Mouse (Mus musculus) limb, embryonic 13.5 days (tissue): Measurements from ENCODE around the gene Tnr. TPM values are rescaled to one million over a fixed set of nuclear protein-coding genes. Genes with fewer than 3 reads are reported as not detected.
A peak's percentile ranks its signal among the peaks of the same experiment; 100 is the strongest.

ENCODE experiments used
- ATAC-seq: fragments of 200-750 bp; cut with Nextera tagmentation; 2 replicates; pipeline ENCODE4 v1.8.0; 2017; ENCODE audit warnings: low read depth, moderate number of reproducible peaks, moderate TSS enrichment; ENCODE audit not compliant: low FRiP score
- H3K27ac ChIP-seq: fragments of 300-500 bp; sonication (generic); 2 replicates; pipeline ENCODE4 v1.5.1; 2015; ENCODE audit warnings: inconsistent platforms, mild to moderate bottlenecking, moderate library complexity
- H3K27me3 ChIP-seq: fragments of 300-500 bp; sonication (generic); 2 replicates; pipeline ENCODE4 v1.6.1; 2015; ENCODE audit warnings: mild to moderate bottlenecking, inconsistent platforms
- H3K36me3 ChIP-seq: fragments of 300-500 bp; sonication (generic); 2 replicates; pipeline ENCODE4 v1.6.1; 2015; ENCODE audit warnings: inconsistent platforms, mild to moderate bottlenecking, moderate library complexity
- H3K4me1 ChIP-seq: fragments of 300-500 bp; sonication (generic); 2 replicates; pipeline ENCODE4 v1.6.1; 2015; ENCODE audit warnings: inconsistent platforms
- H3K4me2 ChIP-seq: fragments of 300-500 bp; sonication (generic); replicated peaks from 2 replicates; pipeline ENCODE4 v1.6.1; 2015; ENCODE audit warnings: inconsistent platforms, mild to moderate bottlenecking, moderate library complexity
- H3K4me3 ChIP-seq: fragments of 300-500 bp; sonication (generic); 2 replicates; pipeline ENCODE4 v1.5.1; 2015; ENCODE audit warnings: moderate library complexity, mild to moderate bottlenecking, inconsistent platforms
- H3K9ac ChIP-seq: fragments of 300-500 bp; sonication (generic); 2 replicates; pipeline ENCODE4 v1.6.1; 2015; ENCODE audit warnings: mild to moderate bottlenecking, inconsistent platforms
- H3K9me3 ChIP-seq: fragments of 300-500 bp; sonication (generic); 2 replicates; pipeline ENCODE4 v1.6.1; 2016; ENCODE audit warnings: inconsistent platforms
- WGBS: fragments of 180-500 bp; shearing (Covaris S2); methylation state at CpG from one replicate; pipeline ENCODE4 v1.1.7; 2015; 5-methylcytosine and 5-hydroxymethylcytosine counted together
- polyA plus RNA-seq: library from polyadenylated mRNA; unstranded; fragments of >200 nt; fragmentation: Nextera tagmentation; extraction: Ambion mirVana; gene quantifications from 2 replicates; pipeline ENCODE4 v1.2.1, GENCODE M21; 2015

Gene Tnr
- 0.09 TPM in 1 of 2 replicates, not detected in the other for polyA plus RNA-seq

DNA sequence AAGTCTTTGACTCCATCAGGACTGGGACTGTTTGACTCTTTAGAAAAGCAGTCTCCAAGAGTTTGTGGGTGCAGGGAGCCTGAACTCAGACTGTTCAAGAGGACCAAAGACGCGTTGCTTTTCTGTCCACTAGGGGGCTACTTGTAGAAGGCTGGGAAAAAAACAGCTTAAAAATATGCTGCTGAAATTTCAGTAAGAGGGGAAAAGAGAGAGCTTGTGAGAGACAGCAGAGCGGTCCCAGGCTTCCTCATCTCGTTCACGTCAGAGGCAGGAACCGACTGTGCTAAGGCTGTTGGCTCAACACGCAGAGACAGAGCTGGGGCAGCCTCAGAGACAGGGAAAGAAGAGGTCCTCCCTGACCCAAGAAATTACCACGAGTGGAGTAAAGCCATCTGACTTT is at the start of gene Tnr:
Gene Tnr, plus strand, starts transcription at position 192 of the 400 bp plus-strand sequence.
- no peaks in the 10 kb centered on the region for H3K9me3 ChIP-seq
- no peak; the same call in 1 of the 2 replicates for ATAC-seq
- peak within 1 kb of the TSS; percentile 16; the same call in 1 of the 2 replicates for H3K4me2 ChIP-seq
- peaks cover 3% of the 10 kb centered on the region for H3K4me1 ChIP-seq
- 3% methylated on average over 8 of the region's 8 CpGs for WGBS
- no peak within 1 kb of the TSS for H3K4me3 ChIP-seq
- H3K9ac ChIP-seq: no peak within 1 kb of the TSS
- H3K36me3 ChIP-seq: no peaks in the 10 kb centered on the region
- no peak within 1 kb of the TSS for H3K27ac ChIP-seq
- H3K27me3 ChIP-seq: peaks cover 39% of the 10 kb centered on the region

DNA sequence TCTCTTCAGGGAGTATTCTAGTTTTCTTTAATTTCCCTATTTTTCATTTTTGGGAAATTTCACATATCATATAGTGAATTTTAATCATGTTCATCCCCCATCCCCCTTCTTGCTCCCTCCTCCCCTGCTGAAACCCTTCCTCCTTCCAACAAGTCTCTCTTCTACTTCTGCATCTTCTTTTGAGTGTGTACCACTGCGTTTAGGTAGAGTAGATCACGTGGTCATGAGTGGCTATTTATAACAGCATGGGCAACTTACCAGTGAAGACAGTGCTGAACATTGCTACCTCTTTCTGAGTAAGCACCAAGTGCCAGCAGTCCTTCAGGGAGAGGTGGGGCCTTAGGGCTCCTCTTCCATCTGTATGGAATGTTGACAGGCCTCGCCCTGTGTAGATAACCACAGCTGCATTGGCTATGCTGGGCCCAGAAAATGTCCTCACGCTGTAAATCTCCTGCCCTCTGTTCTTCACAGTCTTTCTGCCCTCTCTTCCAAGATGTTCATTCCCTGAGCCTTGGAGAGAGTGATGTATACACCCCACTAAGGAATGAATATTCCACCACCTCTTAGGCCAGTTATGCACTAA is 33.6 kb upstream of the Tnr start:
- Histone ChIP-seq H3K27ac (no peak overlapping the region), H3K36me3 (no peaks in the 10 kb centered on the region), H3K4me3 (no peak overlapping the region), H3K9me3 (no peaks in the 10 kb centered on the region), H3K4me1 (no peaks in the 10 kb centered on the region), H3K4me2 (no peak overlapping the region), H3K27me3 (no peaks in the 10 kb centered on the region), H3K9ac (no peak overlapping the region)
- 84% methylated on average over 4 of the region's 4 CpGs for WGBS
- ATAC-seq: no peak

DNA sequence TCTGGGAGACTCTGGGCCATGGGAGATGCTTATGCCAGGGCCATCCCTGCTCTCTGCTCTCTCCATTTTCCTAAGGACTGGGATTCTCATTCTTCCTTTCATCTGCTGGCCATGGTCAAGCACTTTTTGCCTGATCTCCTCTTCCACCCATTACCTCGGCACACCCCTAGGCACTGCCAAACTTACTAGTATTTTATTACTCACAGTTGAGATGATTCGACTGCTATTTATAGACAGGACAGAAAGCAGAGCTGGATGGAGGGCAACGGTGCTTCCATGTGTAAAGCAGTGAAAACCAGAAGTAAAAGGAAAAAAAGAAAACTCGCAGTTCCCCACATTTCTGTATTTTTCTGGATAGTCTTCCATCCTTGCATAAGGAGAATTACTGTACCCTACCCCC is 31.0 kb upstream of the Tnr start:
- ATAC-seq: no peak
- Histone ChIP-seq H3K4me2 (no peak overlapping the region), H3K9me3 (no peaks in the 10 kb centered on the region)

DNA sequence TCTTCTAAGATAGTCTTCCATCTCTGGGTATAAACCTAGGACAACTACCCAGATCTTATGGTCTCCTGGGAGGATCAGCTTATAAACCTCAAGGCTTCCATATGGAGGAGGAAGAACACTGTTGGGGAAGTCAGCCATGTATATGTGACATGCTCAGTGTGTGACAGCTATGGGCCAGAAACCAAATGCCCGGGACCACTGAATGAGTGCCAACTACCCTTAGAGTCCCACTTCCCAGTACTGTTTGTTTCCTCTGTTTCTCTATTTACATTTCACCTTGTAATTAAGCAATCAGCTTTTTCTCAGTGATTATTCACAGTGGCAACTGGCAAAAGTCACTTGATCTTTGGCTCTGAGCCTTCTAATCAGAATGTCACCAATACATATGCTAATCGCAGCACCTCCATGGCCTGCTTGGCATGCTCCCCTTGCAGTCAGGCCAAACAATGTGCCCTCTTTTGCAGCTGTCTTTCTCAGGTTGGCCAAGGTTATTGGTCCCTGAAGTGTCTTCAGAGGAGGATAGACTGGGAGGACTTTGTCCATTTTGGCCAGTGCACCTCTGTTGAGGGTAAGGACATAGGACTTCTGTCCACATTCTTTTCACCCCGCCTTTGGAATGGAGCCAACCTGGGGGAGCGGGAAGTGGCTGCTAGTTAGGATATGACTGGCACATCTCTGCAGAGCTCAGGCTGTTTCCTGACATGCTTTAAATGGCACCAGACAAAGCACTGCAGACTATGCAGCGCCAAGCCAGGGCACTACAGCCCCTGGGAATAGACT is 29.7 kb upstream of the Tnr start:
- no peak overlapping the region for H3K4me3 ChIP-seq
- H3K27me3 ChIP-seq: no peaks in the 10 kb centered on the region
- no peaks in the 10 kb centered on the region for H3K4me1 ChIP-seq
- no peak; the same call in 1 of the 2 replicates for ATAC-seq
- no peaks in the 10 kb centered on the region for H3K36me3 ChIP-seq
- no peaks in the 10 kb centered on the region for H3K9me3 ChIP-seq
- 68% methylated on average over 5 of the region's 5 CpGs for WGBS
- H3K4me2 ChIP-seq: no peak overlapping the region
- H3K9ac ChIP-seq: no peak overlapping the region
- no peak overlapping the region for H3K27ac ChIP-seq

More for the DNA sequence above, 31.0 kb upstream of the Tnr start:
- Histone ChIP-seq H3K4me1 (no peaks in the 10 kb centered on the region), H3K9ac (no peak overlapping the region), H3K36me3 (no peaks in the 10 kb centered on the region), H3K27me3 (no peaks in the 10 kb centered on the region), H3K4me3 (no peak overlapping the region), H3K27ac (no peak overlapping the region)
- WGBS: 79% methylated on average over 4 of the region's 4 CpGs

DNA sequence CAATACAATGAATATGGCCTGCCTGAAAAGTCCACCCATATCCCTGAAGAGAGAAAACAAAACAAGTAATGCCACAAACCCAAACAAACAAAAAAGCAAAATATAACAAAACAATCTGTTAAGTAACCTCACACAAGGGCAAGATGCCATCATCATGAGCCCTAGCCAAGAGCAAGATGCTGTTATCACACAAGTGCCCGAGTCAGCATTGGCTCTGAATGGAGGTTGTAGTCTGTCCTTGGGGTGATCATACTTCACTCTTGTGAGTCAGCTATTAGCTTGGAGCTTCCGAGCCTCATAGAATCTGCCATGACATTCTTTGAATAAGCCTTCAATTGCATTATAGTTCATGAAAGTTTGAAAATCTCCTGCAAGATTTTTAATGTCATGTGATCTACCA is 25.3 kb upstream of the Tnr start:
- Histone ChIP-seq H3K27me3 (no peaks in the 10 kb centered on the region), H3K27ac (no peak overlapping the region), H3K9me3 (no peaks in the 10 kb centered on the region), H3K36me3 (no peaks in the 10 kb centered on the region), H3K4me2 (no peak overlapping the region), H3K9ac (no peak overlapping the region), H3K4me3 (no peak overlapping the region), H3K4me1 (no peaks in the 10 kb centered on the region)
- 94% methylated on average over 2 of the region's 2 CpGs for WGBS
- ATAC-seq: no peak

DNA sequence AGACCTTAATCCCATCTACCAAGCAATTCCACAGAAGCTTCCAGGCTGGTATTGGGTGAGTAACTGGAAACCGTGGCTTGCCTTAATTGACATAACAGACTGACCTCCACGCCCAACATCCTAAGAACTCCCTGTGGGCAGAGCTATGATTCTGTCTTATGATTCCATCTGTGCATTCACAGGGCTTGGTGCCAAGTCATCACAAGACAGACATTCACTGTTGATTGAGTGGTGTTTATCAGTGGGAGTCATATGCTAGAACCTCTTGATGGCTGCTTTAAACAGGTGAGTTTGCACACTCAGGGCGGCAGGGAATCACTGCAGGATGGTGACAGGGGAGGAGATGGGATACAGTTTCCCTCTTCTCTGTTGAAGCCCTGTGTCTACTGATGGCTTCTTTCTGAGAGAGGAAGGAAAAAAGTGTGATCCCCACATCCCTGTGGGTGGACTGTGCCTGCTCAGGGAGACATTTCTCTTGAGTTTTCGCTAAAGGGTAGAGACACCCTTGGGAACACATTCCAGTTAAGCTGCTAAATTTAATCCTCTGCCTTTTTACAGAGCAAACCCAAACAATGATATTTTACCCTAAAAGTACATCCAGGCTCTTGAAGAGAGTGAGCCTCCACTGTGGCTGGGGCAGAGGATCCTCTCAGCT is 23.6 kb upstream of the Tnr start:
- H3K4me1 ChIP-seq: no peaks in the 10 kb centered on the region
- H3K4me3 ChIP-seq: no peak overlapping the region
- 76% methylated on average over 4 of the region's 4 CpGs for WGBS
- H3K27ac ChIP-seq: no peak overlapping the region
- H3K4me2 ChIP-seq: no peak overlapping the region
- H3K9ac ChIP-seq: no peak overlapping the region
- ATAC-seq: no peak
- no peaks in the 10 kb centered on the region for H3K36me3 ChIP-seq
- no peaks in the 10 kb centered on the region for H3K27me3 ChIP-seq
- H3K9me3 ChIP-seq: no peaks in the 10 kb centered on the region

DNA sequence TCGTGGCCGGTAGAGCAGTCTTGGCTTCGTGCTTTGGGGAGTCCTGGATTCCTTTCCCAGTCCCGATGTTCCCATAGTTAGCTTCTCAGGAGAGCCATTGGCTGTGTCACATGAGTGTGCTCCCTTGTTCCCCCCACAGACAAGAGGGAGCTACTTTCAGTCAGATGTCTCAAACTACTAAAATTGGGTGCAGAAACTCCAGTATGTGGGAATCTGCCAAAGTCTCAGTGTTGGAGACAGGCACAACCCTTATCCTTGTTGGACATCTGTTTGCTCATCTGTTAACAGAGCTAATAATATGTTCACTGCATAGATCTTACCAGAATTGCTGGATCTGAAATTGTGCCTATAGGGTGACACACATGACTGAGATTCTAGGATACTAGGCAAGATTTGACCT is 21.7 kb upstream of the Tnr start:
- no peak for ATAC-seq
- 94% methylated on average over 4 of the region's 4 CpGs for WGBS

DNA sequence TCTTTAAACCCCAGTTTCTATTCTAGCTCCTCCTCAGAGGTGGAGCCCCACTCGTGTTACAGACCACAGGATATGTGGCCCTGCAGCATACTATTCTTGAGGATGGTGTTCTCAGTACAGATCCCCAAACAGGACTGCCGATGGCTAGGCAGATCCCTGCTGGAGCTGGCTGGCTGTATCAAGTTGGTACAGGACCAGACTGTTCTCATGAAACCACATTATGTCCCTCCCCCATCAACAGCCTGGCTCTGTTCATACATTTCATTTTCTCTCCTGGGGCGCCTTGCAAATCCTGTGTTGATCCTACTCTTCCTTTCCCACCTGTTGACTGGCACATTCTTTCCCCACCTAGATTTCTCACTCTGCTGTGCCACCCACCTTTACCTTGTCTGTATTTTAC is 12.9 kb upstream of the Tnr start:
- ATAC-seq: no peak
- no peak overlapping the region for H3K9ac ChIP-seq
- H3K9me3 ChIP-seq: no peaks in the 10 kb centered on the region
- 72% methylated on average over 3 of the region's 3 CpGs for WGBS
- no peak overlapping the region for H3K27ac ChIP-seq
- H3K27me3 ChIP-seq: no peaks in the 10 kb centered on the region
- no peak overlapping the region for H3K4me2 ChIP-seq
- no peaks in the 10 kb centered on the region for H3K36me3 ChIP-seq
- H3K4me3 ChIP-seq: no peak overlapping the region
- H3K4me1 ChIP-seq: no peaks in the 10 kb centered on the region

More for the DNA sequence above, 21.7 kb upstream of the Tnr start:
- no peak overlapping the region for H3K4me2 ChIP-seq
- no peaks in the 10 kb centered on the region for H3K36me3 ChIP-seq
- H3K9me3 ChIP-seq: no peaks in the 10 kb centered on the region
- no peak overlapping the region for H3K4me3 ChIP-seq
- no peaks in the 10 kb centered on the region for H3K27me3 ChIP-seq
- H3K27ac ChIP-seq: no peak overlapping the region
- H3K4me1 ChIP-seq: no peaks in the 10 kb centered on the region
- H3K9ac ChIP-seq: no peak overlapping the region

DNA sequence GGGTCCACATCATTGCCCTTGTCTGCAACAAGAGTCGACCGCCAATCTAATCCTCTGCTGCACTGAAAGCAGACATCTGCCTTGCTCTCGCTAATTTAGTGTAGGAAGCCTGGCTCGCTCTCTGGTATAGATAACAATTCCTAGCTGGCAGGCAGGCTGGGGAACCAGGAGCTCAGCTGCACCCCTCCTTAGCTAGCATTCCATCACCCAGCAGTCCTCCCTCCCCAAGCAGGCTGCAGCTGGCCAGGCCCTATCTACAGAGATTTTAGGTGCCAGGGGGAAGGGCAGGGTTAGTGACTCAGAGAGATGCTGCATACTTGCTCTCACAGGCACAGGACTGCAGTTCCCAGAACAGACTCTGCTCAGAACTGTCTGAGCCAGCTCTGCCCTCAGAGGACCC is 5.9 kb upstream of the Tnr start:
- ATAC-seq: no peak
- no peak overlapping the region for H3K27ac ChIP-seq
- H3K9me3 ChIP-seq: no peaks in the 10 kb centered on the region
- 0 out of 2 replicates have a peak, but pooled peaks cover 4% of the 10 kb centered on the region for H3K27me3 ChIP-seq
- no peak overlapping the region for H3K4me3 ChIP-seq
- H3K36me3 ChIP-seq: no peaks in the 10 kb centered on the region
- no peaks in the 10 kb centered on the region for H3K4me1 ChIP-seq
- no peak overlapping the region for H3K4me2 ChIP-seq
- no peak overlapping the region for H3K9ac ChIP-seq
- 41% methylated on average over 4 of the region's 4 CpGs for WGBS

DNA sequence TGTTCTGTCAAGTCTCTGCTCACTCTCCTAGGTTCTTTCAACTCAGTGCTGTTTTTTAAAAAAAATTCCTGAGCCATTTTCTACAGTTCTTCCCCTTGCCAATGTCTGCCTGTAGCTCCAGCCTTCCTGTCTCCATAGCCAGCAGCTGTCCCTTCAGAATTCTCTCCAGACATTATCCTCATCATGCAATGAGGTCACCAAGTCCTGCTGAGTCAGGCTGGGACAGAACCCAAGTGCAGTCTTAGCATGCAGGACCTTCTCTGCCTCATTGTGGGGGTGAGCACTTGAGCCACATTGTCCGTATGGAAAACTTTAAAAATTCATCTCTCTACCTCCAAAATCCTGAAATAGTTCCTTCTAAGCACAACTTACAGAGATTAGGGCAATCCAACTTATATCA is 4.4 kb upstream of the Tnr start:
- ATAC-seq: no peak
- Histone ChIP-seq H3K4me2 (no peak overlapping the region), H3K4me1 (peaks cover 3% of the 10 kb centered on the region), H3K27me3 (peaks cover 13% of the 10 kb centered on the region), H3K4me3 (no peak overlapping the region), H3K36me3 (no peaks in the 10 kb centered on the region), H3K27ac (no peak overlapping the region), H3K9ac (no peak overlapping the region), H3K9me3 (no peaks in the 10 kb centered on the region)
- WGBS: 62% methylated on average over 1 of the region's 1 CpGs

DNA sequence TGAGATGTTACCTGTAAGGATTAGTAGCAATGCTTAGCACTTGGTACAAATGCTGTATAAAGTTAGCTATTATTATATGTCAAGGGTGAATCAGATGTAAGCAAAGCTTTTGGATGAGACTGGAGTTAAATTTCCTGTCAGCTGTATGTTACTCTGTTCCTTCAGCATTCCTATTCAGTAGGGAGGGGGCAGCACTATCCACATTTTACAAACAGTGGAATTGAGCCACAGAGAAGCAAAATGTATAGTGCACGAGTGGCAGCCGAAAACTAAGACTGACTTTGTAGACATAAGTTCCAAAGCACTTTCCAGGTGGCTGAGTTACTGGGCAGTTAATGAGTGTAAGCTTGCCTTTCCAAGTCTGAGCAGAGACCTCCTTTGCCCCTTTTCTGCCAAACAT is 500 bp upstream of the Tnr start:
- H3K27ac ChIP-seq: no peak overlapping the region
- peaks cover 3% of the 10 kb centered on the region for H3K4me1 ChIP-seq
- no peaks in the 10 kb centered on the region for H3K36me3 ChIP-seq
- ATAC-seq: no peak
- no peak overlapping the region for H3K4me2 ChIP-seq
- no peak overlapping the region for H3K9ac ChIP-seq
- H3K4me3 ChIP-seq: no peak overlapping the region
- H3K9me3 ChIP-seq: no peaks in the 10 kb centered on the region
- 67% methylated on average over 2 of the region's 2 CpGs for WGBS
- peaks cover 39% of the 10 kb centered on the region for H3K27me3 ChIP-seq

DNA sequence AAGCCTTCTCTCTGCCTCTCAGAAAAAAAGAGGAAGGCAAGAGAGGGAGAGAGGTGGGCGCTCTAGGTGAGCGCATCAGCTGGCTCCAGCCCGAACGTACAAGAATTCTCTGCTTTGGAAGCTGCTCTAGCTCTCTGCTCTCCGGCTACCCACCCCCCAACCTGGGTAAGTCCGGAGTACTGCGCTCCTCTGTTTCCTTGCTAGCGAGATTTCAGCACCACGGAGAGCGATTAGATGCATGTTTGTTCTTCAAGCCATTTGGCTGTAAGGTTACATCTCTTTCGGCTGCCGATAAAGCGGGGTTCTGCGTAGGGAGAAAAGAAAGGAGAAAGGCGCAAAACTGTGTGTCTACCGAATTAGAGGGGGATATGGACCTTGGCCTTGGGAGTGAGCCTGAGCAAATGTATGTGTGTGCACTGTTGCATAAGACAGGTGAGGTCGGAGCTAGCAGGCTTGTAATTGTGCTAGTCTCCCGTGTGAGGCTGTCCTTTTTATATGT is 531 bp downstream of the Tnr start:
- Histone ChIP-seq H3K9ac (no peak overlapping the region), H3K36me3 (no peaks in the 10 kb centered on the region), H3K4me2 (peak overlapping the region; percentile 16; the same call in 1 of the 2 replicates), H3K9me3 (no peaks in the 10 kb centered on the region), H3K4me1 (peaks cover 3% of the 10 kb centered on the region), H3K4me3 (no peak overlapping the region), H3K27ac (no peak overlapping the region), H3K27me3 (peaks cover 39% of the 10 kb centered on the region)
- peak; percentile 76; the same call in 1 of the 2 replicates for ATAC-seq
- under 1% methylated on average over 18 of the region's 18 CpGs for WGBS
